Mouse (Mus musculus) heart, embryonic 16.5 days (tissue): ENCODE results near the gene Mrpl58. TPM values are rescaled to one million over a fixed set of nuclear protein-coding genes. Genes with fewer than 3 reads are reported as not detected.

Experiments
- ATAC-seq: fragments of 200-750 bp; cut with Nextera tagmentation; replicated peaks from 2 replicates; pipeline ENCODE4 v1.8.0; 2017; ENCODE audit warnings: moderate number of reproducible peaks; ENCODE audit not compliant: insufficient read depth, low FRiP score; ENCODE audit errors: extremely low read depth
- H3K27ac ChIP-seq: fragments of 300-500 bp; sonication (generic); 2 replicates; pipeline ENCODE4 v1.5.1; 2014; ENCODE audit warnings: mild to moderate bottlenecking, low read length, control low read depth, moderate library complexity
- H3K27me3 ChIP-seq: fragments of 300-500 bp; sonication (generic); 2 replicates; pipeline ENCODE4 v1.6.1; 2014; ENCODE audit warnings: low read length, mixed read lengths; ENCODE audit not compliant: control insufficient read depth, insufficient read depth
- H3K36me3 ChIP-seq: fragments of 300-500 bp; sonication (generic); 2 replicates; pipeline ENCODE4 v1.6.1; 2014; ENCODE audit not compliant: control insufficient read depth, insufficient read depth
- H3K4me1 ChIP-seq: fragments of 300-500 bp; sonication (generic); 2 replicates; pipeline ENCODE4 v1.6.1; 2014; ENCODE audit warnings: low read length, mixed read lengths; ENCODE audit not compliant: control insufficient read depth, insufficient read depth
- H3K4me2 ChIP-seq: fragments of 300-500 bp; sonication (generic); 2 replicates; pipeline ENCODE4 v1.6.1; 2014; ENCODE audit warnings: low read depth, mild to moderate bottlenecking, control low read depth, low read length
- H3K4me3 ChIP-seq: fragments of 300-500 bp; sonication (generic); 2 replicates; pipeline ENCODE4 v1.5.1; 2014; ENCODE audit warnings: mild to moderate bottlenecking, control low read depth, low read length
- H3K9ac ChIP-seq: fragments of 300-500 bp; sonication (generic); 2 replicates; pipeline ENCODE4 v1.6.1; 2014; ENCODE audit warnings: low read length, control low read depth
- H3K9me3 ChIP-seq: fragments of 300-500 bp; sonication (generic); replicated peaks from 2 replicates; pipeline ENCODE4 v1.6.1; 2016; ENCODE audit warnings: low read length; ENCODE audit not compliant: control insufficient read depth
- WGBS: fragments of 180-500 bp; shearing (Covaris S2); extraction: QIAGEN DNeasy Blood & Tissue Kit; methylation state at CpG from one replicate; pipeline ENCODE4 v1.1.7; 2014; 5-methylcytosine and 5-hydroxymethylcytosine counted together
- polyA plus RNA-seq: library from polyadenylated mRNA; unstranded; fragments of >200 nt; fragmentation: Nextera tagmentation; extraction: Ambion mirVana; gene quantifications from 2 replicates; pipeline ENCODE4 v1.2.1, GENCODE M21; 2015

Gene Mrpl58
- polyA plus RNA-seq, 1 experiment from 2014 or later = 179 TPM

GRCm38 (mm10) chr11:115439906-115440595 is 36.5 kb downstream of the Mrpl58 start, which contains the start of gene Trim80:
Gene Trim80, plus strand, starts transcription at chr11:115440545.
- WGBS = 92% methylated on average over 9 of the region's 9 CpGs
- Histone ChIP-seq H3K4me1 (peaks cover 12% of the 10 kb centered on the region), H3K9me3 (0 out of 2 replicates have a peak, but pooled peaks cover 2% of the 10 kb centered on the region), H3K9ac (no peak within 1 kb of the TSS), H3K27ac (no peak within 1 kb of the TSS), H3K27me3 (no peaks in the 10 kb centered on the region), H3K36me3 (no peaks in the 10 kb centered on the region), H3K4me2 (no peak within 1 kb of the TSS), H3K4me3 (no peak within 1 kb of the TSS)
- no peak for ATAC-seq

GRCm38 (mm10) chr11:115441417-115441816 is 37.9 kb downstream of the Mrpl58 start:
- Histone ChIP-seq H3K36me3 (no peaks in the 10 kb centered on the region), H3K4me2 (no peak overlapping the region), H3K27ac (no peak overlapping the region), H3K9ac (no peak overlapping the region), H3K9me3 (0 out of 2 replicates have a peak, but pooled peaks cover 2% of the 10 kb centered on the region), H3K4me3 (no peak overlapping the region), H3K27me3 (no peaks in the 10 kb centered on the region), H3K4me1 (peaks cover 3% of the 10 kb centered on the region)
- ATAC-seq = no peak
- 50% methylated on average over 15 of the region's 15 CpGs for WGBS

GRCm38 (mm10) chr11:115446906-115447305 is 43.4 kb downstream of the Mrpl58 start:
- peak overlapping the region; percentile 58 for H3K9ac ChIP-seq
- peak overlapping the region; percentile 49 for H3K27ac ChIP-seq
- ATAC-seq = peak; percentile 60; the same call in 1 of the 2 replicates

GRCm38 (mm10) chr11:115447321-115447885 is 43.9 kb downstream of the Mrpl58 start:
- H3K36me3 ChIP-seq = no peaks in the 10 kb centered on the region
- WGBS = 82% methylated on average over 11 of the region's 11 CpGs

More at GRCm38 (mm10) chr11:115446906-115447305, 43.4 kb downstream of the Mrpl58 start:
- Histone ChIP-seq H3K9me3 (no peaks in the 10 kb centered on the region), H3K4me1 (peaks cover 15% of the 10 kb centered on the region), H3K36me3 (no peaks in the 10 kb centered on the region), H3K4me3 (no peak overlapping the region), H3K4me2 (peak overlapping the region; percentile 14; the same call in 1 of the 2 replicates), H3K27me3 (no peaks in the 10 kb centered on the region)
- WGBS = 12% methylated on average over 3 of the region's 3 CpGs

GRCm38 (mm10) chr11:115448075-115448474 is 44.5 kb downstream of the Mrpl58 start:
- Histone ChIP-seq H3K4me2 (no peak overlapping the region), H3K27me3 (no peaks in the 10 kb centered on the region), H3K4me3 (no peak overlapping the region), H3K36me3 (no peaks in the 10 kb centered on the region), H3K9ac (no peak overlapping the region), H3K27ac (no peak overlapping the region), H3K9me3 (no peaks in the 10 kb centered on the region), H3K4me1 (peaks cover 15% of the 10 kb centered on the region)
- no peak for ATAC-seq
- 87% methylated on average over 16 of the region's 16 CpGs for WGBS

More at GRCm38 (mm10) chr11:115447321-115447885, 43.9 kb downstream of the Mrpl58 start:
- Histone ChIP-seq H3K4me1 (peaks cover 15% of the 10 kb centered on the region), H3K27me3 (no peaks in the 10 kb centered on the region), H3K4me3 (no peak overlapping the region), H3K27ac (peak overlapping the region; percentile 49), H3K4me2 (no peak overlapping the region), H3K9me3 (no peaks in the 10 kb centered on the region), H3K9ac (peak overlapping the region; percentile 5; the same call in 1 of the 2 replicates)
- peak; percentile 28; the same call in 1 of the 2 replicates for ATAC-seq

GRCm38 (mm10) chr11:115448998-115449397 is 45.4 kb downstream of the Mrpl58 start:
- ATAC-seq = no peak
- Histone ChIP-seq H3K4me1 (peaks cover 17% of the 10 kb centered on the region), H3K4me3 (no peak overlapping the region), H3K9ac (no peak overlapping the region), H3K27ac (no peak overlapping the region), H3K4me2 (no peak overlapping the region), H3K36me3 (no peaks in the 10 kb centered on the region), H3K27me3 (no peaks in the 10 kb centered on the region), H3K9me3 (no peaks in the 10 kb centered on the region)
- WGBS = 64% methylated on average over 7 of the region's 7 CpGs

GRCm38 (mm10) chr11:115450176-115450575 is 46.6 kb downstream of the Mrpl58 start:
- no peak for ATAC-seq
- WGBS = 81% methylated on average over 7 of the region's 7 CpGs
- Histone ChIP-seq H3K27me3 (no peaks in the 10 kb centered on the region), H3K9ac (no peak overlapping the region), H3K4me3 (no peak overlapping the region), H3K36me3 (no peaks in the 10 kb centered on the region), H3K4me1 (peaks cover 17% of the 10 kb centered on the region), H3K4me2 (no peak overlapping the region), H3K9me3 (no peaks in the 10 kb centered on the region; the same call in 1 of the 2 replicates), H3K27ac (no peak overlapping the region)

- Histone ChIP-seq H3K36me3 (no peaks in the 10 kb centered on the region), H3K4me3 (no peak overlapping the region), H3K9me3 (no peaks in the 10 kb centered on the region; the same call in 1 of the 2 replicates), H3K4me1 (peaks cover 10% of the 10 kb centered on the region), H3K27me3 (no peaks in the 10 kb centered on the region), H3K9ac (no peak overlapping the region), H3K4me2 (no peak overlapping the region), H3K27ac (no peak overlapping the region; the same call in 1 of the 2 replicates)
- ATAC-seq = peak; percentile 72
- 77% methylated on average over 8 of the region's 8 CpGs for WGBS
Measured at GRCm38 (mm10) chr11:115451781-115452241, 48.3 kb downstream of the Mrpl58 start.
